Mouse (Mus musculus) liver, adult (tissue): ENCODE results near the gene Gpn2.

ENCODE experiments used
- GATA4 ChIP-seq: IDR thresholded peaks from 2 replicates; pipeline ENCODE4 v1.6.1; 2014; ENCODE audit warnings: mild to moderate bottlenecking, low read length; ENCODE audit not compliant: insufficient replicate concordance

The Gpn2 gene

DNA sequence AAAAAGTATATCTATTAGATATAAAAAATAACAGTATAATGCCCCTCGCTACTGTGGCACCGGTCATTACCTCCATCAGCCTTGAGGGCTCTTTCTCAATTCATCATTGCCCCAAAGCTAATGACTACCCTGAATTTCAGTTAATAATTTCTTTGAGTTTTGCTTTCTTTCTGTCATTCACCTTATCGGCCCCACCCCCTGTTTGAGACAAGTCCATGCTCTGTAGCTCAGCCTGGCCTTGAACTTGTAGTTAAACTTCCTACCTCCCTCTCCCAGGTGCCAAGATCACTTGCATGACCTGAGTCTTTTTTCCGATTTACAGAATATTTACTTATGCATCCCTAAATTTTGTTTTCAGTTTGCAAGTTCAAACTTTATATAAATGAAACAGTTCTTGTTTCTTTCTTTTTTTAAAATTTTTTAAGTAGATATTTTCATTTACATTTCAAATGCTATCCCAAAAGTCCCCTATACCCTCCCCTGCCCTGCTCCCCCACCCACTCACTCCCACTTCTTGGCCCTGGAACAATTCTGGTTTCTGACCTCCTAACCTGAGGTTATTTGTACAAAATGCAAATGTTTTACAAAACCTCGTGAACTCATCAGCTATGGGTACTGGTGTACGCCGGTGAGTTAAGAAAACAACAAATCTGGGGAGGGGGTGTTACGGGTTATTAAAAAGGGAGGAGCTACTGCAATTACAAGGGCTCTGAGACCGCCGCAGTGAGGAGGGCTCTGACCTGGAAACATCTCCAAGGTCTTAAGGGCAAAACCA lies 14.7 kb upstream of the Gpn2 start:
- no peak for TF ChIP-seq GATA4

GRCm38 (mm10) chr4:133570066-133570466 lies 14.1 kb upstream of the Gpn2 start:
- TF ChIP-seq GATA4 = no peak

GRCm38 (mm10) chr4:133574070-133574842 lies 9.9 kb upstream of the Gpn2 start, which contains the start of gene Gpatch3:
TSS of gene Gpatch3 (plus strand) at chr4:133574745.
- TF ChIP-seq GATA4 = no peak

GRCm38 (mm10) chr4:133574843-133575202 lies 9.3 kb upstream of the Gpn2 start:
- no peak for TF ChIP-seq GATA4

GRCm38 (mm10) chr4:133577983-133578382 lies 6.2 kb upstream of the Gpn2 start:
- no peak for TF ChIP-seq GATA4

GRCm38 (mm10) chr4:133583690-133584058 lies 488 bp upstream of the Gpn2 start:
- TF ChIP-seq GATA4 = no peak

DNA sequence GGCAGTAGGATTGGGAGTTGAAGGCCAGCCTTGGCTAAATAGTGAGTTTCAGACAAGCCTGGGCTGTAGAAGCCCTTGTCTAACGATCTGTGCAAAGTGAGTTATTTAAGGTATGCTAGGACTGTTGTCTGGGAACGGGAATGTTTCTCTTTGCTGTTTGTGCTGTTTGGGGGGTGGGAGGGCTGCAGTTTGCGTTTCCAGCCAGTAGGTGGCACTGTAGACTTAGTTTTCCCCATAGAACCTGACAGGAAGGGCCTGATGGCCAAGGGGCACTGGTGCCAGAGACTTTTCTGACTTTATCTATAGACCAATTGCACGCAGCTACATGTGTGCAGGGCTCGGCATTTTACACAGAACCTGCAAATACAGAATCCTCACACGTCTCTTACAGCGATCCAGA lies 8.4 kb downstream of the Gpn2 start:
- no peak for TF ChIP-seq GATA4

DNA sequence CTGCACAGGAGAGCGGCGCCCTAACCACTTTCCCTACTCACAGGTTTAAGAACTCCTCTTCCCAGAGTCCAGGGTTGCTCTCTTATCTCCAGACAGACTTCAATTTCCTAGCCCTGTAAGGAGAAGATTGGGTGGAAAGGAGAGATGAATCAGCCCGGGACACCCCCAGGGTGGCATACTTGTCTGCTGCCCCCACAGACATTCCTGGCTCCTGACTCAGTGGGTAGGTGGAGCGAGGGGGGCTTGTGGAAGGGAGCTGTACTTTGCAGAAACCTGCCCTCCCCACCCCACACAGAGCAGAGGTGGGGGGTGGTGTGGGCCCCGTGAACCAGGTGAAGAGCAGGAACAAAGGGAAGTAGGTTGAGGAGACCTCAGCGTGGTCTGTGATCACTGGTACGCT lies 11.4 kb downstream of the Gpn2 start:
- TF ChIP-seq GATA4 = no peak

- TF ChIP-seq GATA4 = no peak
Observed at GRCm38 (mm10) chr4:133596084-133596483, 11.9 kb downstream of the Gpn2 start.

GRCm38 (mm10) chr4:133598616-133599015 lies 14.5 kb downstream of the Gpn2 start:
- no peak for TF ChIP-seq GATA4

DNA sequence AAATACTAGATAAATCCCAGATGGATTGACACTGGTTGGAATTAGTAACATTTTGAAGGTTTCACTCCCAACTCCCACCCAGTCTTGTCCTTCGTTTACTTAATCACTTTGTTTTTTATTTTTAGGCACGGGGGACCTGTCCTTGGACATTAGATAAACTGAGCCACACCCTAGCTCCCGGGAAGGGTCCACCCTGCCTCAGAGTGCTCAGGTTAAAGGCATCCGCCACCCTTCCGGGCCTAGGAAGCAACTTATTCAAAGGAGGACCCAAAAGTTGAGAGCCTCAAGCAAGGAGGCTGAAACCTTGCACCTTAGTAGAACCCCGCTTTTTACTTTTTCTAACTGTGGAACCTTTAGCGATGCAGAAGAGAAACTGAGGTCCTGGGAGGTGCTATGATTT lies 15.0 kb downstream of the Gpn2 start:
- TF ChIP-seq GATA4 = no peak

DNA sequence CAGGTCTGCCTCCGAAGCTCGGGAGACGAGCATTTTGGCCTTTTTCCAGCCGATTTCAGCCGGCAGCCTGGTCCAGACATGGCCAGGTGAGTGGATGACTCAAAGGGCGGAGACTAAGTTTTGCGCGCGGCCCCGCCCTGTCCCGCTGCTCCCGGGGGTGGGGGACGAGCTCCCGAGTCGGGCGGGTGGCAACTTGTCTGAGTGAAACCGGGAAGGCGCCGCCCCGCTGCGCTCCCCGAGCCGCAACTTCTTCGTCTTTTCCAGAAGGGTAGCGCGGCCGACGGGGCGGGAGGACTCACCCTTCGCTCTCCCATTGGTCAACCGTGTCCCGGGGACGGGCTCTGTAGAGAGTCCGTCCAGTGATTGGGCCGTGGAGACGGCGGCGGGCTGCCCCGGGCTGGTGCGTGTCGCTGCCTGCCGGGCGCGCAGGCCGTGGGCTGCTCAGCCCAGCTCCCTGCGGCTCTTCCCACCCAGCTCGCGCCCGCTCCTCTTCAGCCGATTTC lies 15.5 kb downstream of the Gpn2 start:
- TF ChIP-seq GATA4 = no peak

- TF ChIP-seq GATA4 = no peak
Observed at GRCm38 (mm10) chr4:133600306-133600705, 16.1 kb downstream of the Gpn2 start.

GRCm38 (mm10) chr4:133601721-133602218 lies 17.6 kb downstream of the Gpn2 start, which contains the start of gene Sfn:
TSS of gene Sfn (minus strand) at chr4:133602168.
- no peak for TF ChIP-seq GATA4

DNA sequence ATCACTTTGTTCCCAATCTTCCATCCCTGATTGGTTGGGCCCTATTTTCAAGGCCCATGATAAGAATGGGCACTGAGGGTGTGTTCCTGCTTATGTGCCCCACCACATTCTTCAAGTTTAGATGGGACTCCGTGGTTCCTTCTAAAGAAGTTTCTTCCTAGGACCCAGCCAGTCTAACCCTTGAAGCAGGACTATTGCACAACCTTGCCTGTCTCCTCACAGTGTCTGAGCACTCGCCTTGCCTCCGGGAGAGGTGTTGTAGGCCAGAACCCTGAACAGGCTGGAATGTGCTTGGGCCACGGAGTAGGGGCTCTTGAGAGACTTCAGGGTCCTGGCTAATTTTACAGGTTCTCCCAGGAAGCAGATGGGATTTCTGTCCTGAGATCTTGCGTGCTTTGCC lies 18.9 kb downstream of the Gpn2 start:
- TF ChIP-seq GATA4 = no peak

GRCm38 (mm10) chr4:133604175-133604574 lies 20.0 kb downstream of the Gpn2 start:
- no peak for TF ChIP-seq GATA4
